Mouse (Mus musculus) bone marrow, adult 2 months (tissue): ENCODE data around the gene Tbxas1. TPM values are rescaled to one million over a fixed set of nuclear protein-coding genes. Genes with fewer than 3 reads are reported as not detected.

Source experiments
- H3K27ac ChIP-seq: fragments of 200-500 bp; 2 replicates; pipeline ENCODE4 v1.5.1; 2012; ENCODE audit warnings: low read depth, mild to moderate bottlenecking, control low read depth, inconsistent platforms, low read length; ENCODE audit not compliant: control insufficient read depth, poor library complexity, insufficient read depth
- H3K4me1 ChIP-seq: fragments of 200-500 bp; 2 replicates; pipeline ENCODE4 v1.6.1; 2011; ENCODE audit warnings: low read length; ENCODE audit not compliant: control insufficient read depth, insufficient read depth
- H3K4me3 ChIP-seq: fragments of 200-500 bp; replicated peaks from 2 replicates; pipeline ENCODE3; 2011; ENCODE audit warnings: mild to moderate bottlenecking, low read depth, low read length, control low read depth; ENCODE audit not compliant: control insufficient read depth
- CTCF ChIP-seq: fragments of 200-500 bp; IDR thresholded peaks from 2 replicates; pipeline ENCODE4 v1.5.1; 2011; ENCODE audit warnings: low read length, control low read depth; ENCODE audit not compliant: control insufficient read depth, insufficient read depth
- POLR2A ChIP-seq: fragments of 200-500 bp; IDR thresholded peaks from 2 replicates; pipeline ENCODE4 v1.6.1; 2011; ENCODE audit warnings: low read depth, mild to moderate bottlenecking, control low read depth, low read length, borderline replicate concordance; ENCODE audit not compliant: control insufficient read depth
- WGBS: fragments of 180-500 bp; shearing (Covaris S2); methylation state at CpG from one replicate; pipeline ENCODE4 v1.1.7; 2018; 5-methylcytosine and 5-hydroxymethylcytosine counted together
- polyA plus RNA-seq: library from polyadenylated mRNA; stranded (reverse); fragments of >200 nt; gene quantifications from 2 replicates; pipeline ENCODE4 v1.2.4, GENCODE M21; 2011; ENCODE audit warnings: low replicate concordance; ENCODE audit not compliant: missing spikeins, insufficient read depth, insufficient read length

The Tbxas1 gene
- polyA plus RNA-seq, 1 experiment: 59.7 TPM

- Histone ChIP-seq H3K4me3 (peak overlapping the region; percentile 11), H3K4me1 (peaks cover 10% of the 10 kb centered on the region), H3K27ac (peak overlapping the region; percentile 88)
- WGBS: 64% methylated on average over 18 of the region's 18 CpGs
- TF ChIP-seq POLR2A: no peak
- no peak for TF ChIP-seq CTCF
Observed at GRCm38 (mm10) chr6:38923870-38924817, 48.9 kb downstream of the Tbxas1 start.

- TF ChIP-seq POLR2A (no peak), CTCF (peak; percentile 39; the same call in 1 of the 2 replicates)
- Histone ChIP-seq H3K4me3 (no peak overlapping the region), H3K4me1 (peaks cover 8% of the 10 kb centered on the region), H3K27ac (no peak overlapping the region)
- 80% methylated on average over 7 of the region's 7 CpGs for WGBS
Observed at GRCm38 (mm10) chr6:38925719-38926118, 50.5 kb downstream of the Tbxas1 start.

DNA sequence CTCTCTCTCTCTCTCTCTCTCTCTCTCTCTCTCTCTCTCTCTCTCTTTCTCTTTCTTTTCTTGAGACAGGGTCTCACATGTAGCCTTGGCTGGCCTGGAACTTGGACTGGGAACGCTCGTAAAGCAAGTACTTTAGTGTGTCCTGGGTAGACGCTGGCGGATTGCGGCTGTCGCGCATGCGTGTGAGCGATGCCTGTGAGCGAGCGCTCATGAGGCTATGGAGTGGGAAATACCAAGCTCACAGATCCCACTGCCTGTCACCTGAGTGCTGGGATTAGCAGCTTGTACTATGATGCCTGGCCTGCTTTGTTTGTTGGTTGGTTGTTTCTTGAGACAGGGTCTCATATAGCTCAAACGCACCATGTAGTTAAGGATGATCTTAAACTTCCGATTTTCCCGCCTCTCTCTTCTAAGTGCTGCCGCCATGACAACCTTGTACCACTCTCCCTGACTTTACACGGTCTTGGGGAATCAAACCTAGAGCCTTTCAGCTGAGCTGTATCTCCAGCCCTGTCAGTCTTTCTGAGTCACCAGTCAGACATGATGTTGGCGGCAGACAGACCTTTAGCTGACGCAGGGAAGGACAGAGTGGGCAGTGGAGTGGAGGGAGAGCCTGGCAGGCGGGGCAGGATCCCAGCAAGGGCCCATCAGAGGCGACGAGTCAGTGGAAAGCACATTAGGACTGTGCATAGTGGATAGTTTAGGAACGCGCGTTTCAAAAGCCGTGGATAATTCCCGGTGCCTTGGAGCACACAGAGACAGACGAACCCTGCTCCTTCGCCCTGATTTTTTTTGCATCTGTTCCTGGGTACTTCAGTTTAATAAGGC, 51.1 kb downstream of the Tbxas1 start:
- Histone ChIP-seq H3K27ac (no peak overlapping the region), H3K4me3 (no peak overlapping the region), H3K4me1 (peaks cover 7% of the 10 kb centered on the region)
- TF ChIP-seq CTCF (no peak), POLR2A (no peak)
- 90% methylated on average over 28 of the region's 28 CpGs for WGBS

- H3K27ac ChIP-seq: no peak overlapping the region
- TF ChIP-seq POLR2A (no peak), CTCF (no peak)
- no peak overlapping the region for H3K4me3 ChIP-seq
- peaks cover 5% of the 10 kb centered on the region; the same call in 1 of the 2 replicates for H3K4me1 ChIP-seq
- 84% methylated on average over 13 of the region's 13 CpGs for WGBS
Observed at GRCm38 (mm10) chr6:38926963-38927361, 51.8 kb downstream of the Tbxas1 start.

DNA sequence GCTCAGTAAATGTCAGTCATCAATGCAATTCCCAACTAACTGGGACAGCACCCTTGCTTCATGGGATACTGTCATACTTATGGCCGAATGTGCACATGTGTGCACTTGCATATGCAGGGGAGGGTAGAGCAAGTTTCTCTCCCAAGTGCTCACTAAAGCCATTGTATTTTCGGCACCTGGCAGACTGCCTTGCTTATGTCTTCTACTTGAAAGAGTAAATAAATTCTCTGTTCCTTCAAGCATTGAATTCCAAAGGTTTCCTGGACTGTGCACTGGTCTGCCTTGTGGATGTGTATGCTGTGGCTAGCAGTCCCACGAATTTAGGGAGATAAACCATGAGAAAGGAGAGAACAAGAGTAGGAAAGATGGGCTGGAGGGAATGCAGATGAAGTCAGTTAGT, 53.3 kb downstream of the Tbxas1 start:
- TF ChIP-seq POLR2A: no peak
- no peak overlapping the region for H3K4me3 ChIP-seq
- H3K27ac ChIP-seq: no peak overlapping the region
- H3K4me1 ChIP-seq: no peaks in the 10 kb centered on the region
- 72% methylated on average over 3 of the region's 3 CpGs for WGBS

- WGBS: 80% methylated on average over 2 of the region's 2 CpGs
- Histone ChIP-seq H3K27ac (no peak overlapping the region), H3K4me3 (no peak overlapping the region), H3K4me1 (peaks cover 11% of the 10 kb centered on the region)
- TF ChIP-seq CTCF (no peak), POLR2A (no peak)
Observed at GRCm38 (mm10) chr6:38936009-38936408, 60.8 kb downstream of the Tbxas1 start.

DNA sequence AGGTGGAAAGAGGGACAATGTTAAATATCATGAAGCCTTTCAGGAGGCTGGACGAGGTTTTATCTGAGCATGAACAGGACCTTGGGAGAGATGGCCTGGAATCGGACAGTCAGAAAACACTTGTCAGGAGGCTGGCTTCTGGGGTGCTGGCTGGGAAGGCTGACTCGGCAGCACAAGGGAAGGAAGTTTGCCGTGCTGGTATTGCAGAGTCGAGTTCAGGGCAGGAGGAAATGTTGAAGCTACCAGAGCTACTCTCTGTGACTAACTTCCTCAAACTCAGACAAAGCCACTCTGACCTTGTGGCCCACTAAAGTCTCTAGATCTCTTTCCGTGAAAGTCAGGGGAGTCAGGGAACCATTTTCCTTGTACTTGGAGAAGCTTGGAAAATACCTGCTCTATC, 63.2 kb downstream of the Tbxas1 start:
- no peak for TF ChIP-seq POLR2A
- TF ChIP-seq CTCF: no peak
- WGBS: 4% methylated on average over 6 of the region's 6 CpGs

GRCm38 (mm10) chr6:38939096-38939495, 63.9 kb downstream of the Tbxas1 start:
- no peak overlapping the region for H3K4me3 ChIP-seq
- no peak for TF ChIP-seq POLR2A
- TF ChIP-seq CTCF: no peak
- H3K27ac ChIP-seq: peak overlapping the region; percentile 75
- peaks cover 14% of the 10 kb centered on the region for H3K4me1 ChIP-seq
- 44% methylated on average over 4 of the region's 4 CpGs for WGBS

More for the DNA sequence above, 63.2 kb downstream of the Tbxas1 start:
- peak overlapping the region; percentile 75 for H3K27ac ChIP-seq
- peaks cover 14% of the 10 kb centered on the region for H3K4me1 ChIP-seq
- H3K4me3 ChIP-seq: no peak overlapping the region
